Mouse (Mus musculus) CH12.LX (cell line): ENCODE measurements around the gene H2-Eb2.

Experiments
- CTCF ChIP-seq, 2 experiments: IDR thresholded peaks in 1 of 2; conservative IDR thresholded peaks in 1 of 2; 2 replicates each; pipeline ENCODE4 v1.5.1; 2011 to 2012; ENCODE audit warnings: low read depth in 2 of 2, low read length in 2 of 2, improper control_type of control experiment in 1 of 2, inconsistent platforms in 1 of 2, mild to moderate bottlenecking in 1 of 2, moderate library complexity in 1 of 2
- E2F4 ChIP-seq: IDR thresholded peaks from 2 replicates; pipeline ENCODE4 v1.6.1; 2011; ENCODE audit warnings: low read depth, low read length, improper control_type of control experiment; ENCODE audit not compliant: insufficient replicate concordance
- ELF1 ChIP-seq: IDR thresholded peaks from 2 replicates; pipeline ENCODE4 v1.6.1; 2014; ENCODE audit warnings: low read depth, mild to moderate bottlenecking, inconsistent platforms, low read length, improper control_type of control experiment
- EP300 ChIP-seq: IDR thresholded peaks from 2 replicates; pipeline ENCODE4 v1.6.1; 2011; ENCODE audit warnings: low read length, improper control_type of control experiment
- MAFK ChIP-seq: IDR thresholded peaks from 2 replicates; pipeline ENCODE4 v1.6.1; 2011; ENCODE audit warnings: low read length, improper control_type of control experiment; ENCODE audit not compliant: insufficient replicate concordance
- MAX ChIP-seq: IDR thresholded peaks from 2 replicates; pipeline ENCODE4 v1.6.1; 2011; ENCODE audit warnings: low read length, improper control_type of control experiment
- POLR2A ChIP-seq: IDR thresholded peaks from 2 replicates; pipeline ENCODE4 v1.6.1; 2011; ENCODE audit warnings: low read depth, mild to moderate bottlenecking, improper control_type of control experiment, low read length
- POLR2AphosphoS2 ChIP-seq: IDR thresholded peaks from 2 replicates; pipeline ENCODE4 v1.6.1; 2011; ENCODE audit warnings: low read depth, low read length, improper control_type of control experiment
- RAD21 ChIP-seq: IDR thresholded peaks from 2 replicates; pipeline ENCODE4 v1.6.1; 2011; ENCODE audit warnings: low read depth, mild to moderate bottlenecking, low read length, improper control_type of control experiment, moderate library complexity
- UBTF ChIP-seq: IDR thresholded peaks from 2 replicates; pipeline ENCODE4 v1.6.1; 2012; ENCODE audit warnings: low read depth, mild to moderate bottlenecking, inconsistent platforms, low read length, improper control_type of control experiment, moderate library complexity
- ZC3H11A ChIP-seq: IDR thresholded peaks from 2 replicates; pipeline ENCODE4 v1.6.1; 2012; ENCODE audit warnings: low read depth, mild to moderate bottlenecking, inconsistent platforms, low read length, improper control_type of control experiment

GRCm38 (mm10) chr17:34354940-34355339, 29.5 kb downstream of the H2-Eb2 start:
- TF ChIP-seq ZC3H11A (no peak), RAD21 (no peak), MAX (no peak; the same call in 1 of the 2 replicates), EP300 (peak; percentile 42; the same call in 1 of the 2 replicates), E2F4 (0 out of 2 replicates have a peak, but pooled peaks have one; percentile 40), CTCF (conservative IDR thresholded peaks at IDR 0.05 in 1 of 2, IDR thresholded peaks at IDR 0.05 in 1 of 2; ENCODE audit: low read depth in 2 of 2, low read length in 2 of 2) (no peak), MAFK (no peak), UBTF (no peak), POLR2A (peak; percentile 44), ELF1 (peak; percentile 88), POLR2AphosphoS2 (no peak)
